Mouse (Mus musculus) forebrain, embryonic 12.5 days (tissue): ENCODE measurements around the gene Fam110a. TPM values are rescaled to one million over a fixed set of nuclear protein-coding genes. Genes with fewer than 3 reads are reported as not detected.

ENCODE experiments used
- ATAC-seq: fragments of 200-750 bp; cut with Nextera tagmentation; 2 replicates; pipeline ENCODE4 v1.8.0; 2017; ENCODE audit warnings: moderate TSS enrichment; ENCODE audit not compliant: low FRiP score
- H3K27ac ChIP-seq: fragments of 300-500 bp; sonication (generic); 2 replicates; pipeline ENCODE4 v1.5.1; 2016; ENCODE audit warnings: mild to moderate bottlenecking
- H3K27me3 ChIP-seq: fragments of 300-500 bp; sonication (generic); 2 replicates; pipeline ENCODE4 v1.6.1; 2016; ENCODE audit warnings: mild to moderate bottlenecking
- H3K36me3 ChIP-seq: fragments of 300-500 bp; sonication (generic); replicated peaks from 2 replicates; pipeline ENCODE4 v1.6.1; 2016; ENCODE audit warnings: mild to moderate bottlenecking
- H3K4me1 ChIP-seq: fragments of 300-500 bp; sonication (generic); 2 replicates; pipeline ENCODE4 v1.6.1; 2016
- H3K4me2 ChIP-seq: fragments of 300-500 bp; sonication (generic); 2 replicates; pipeline ENCODE4 v1.6.1; 2016; ENCODE audit warnings: mild to moderate bottlenecking, moderate library complexity
- H3K4me3 ChIP-seq: fragments of 300-500 bp; sonication (generic); replicated peaks from 2 replicates; pipeline ENCODE4 v1.5.1; 2016; ENCODE audit warnings: mild to moderate bottlenecking
- H3K9ac ChIP-seq: fragments of 300-500 bp; sonication (generic); 2 replicates; pipeline ENCODE4 v1.6.1; 2016; ENCODE audit warnings: mild to moderate bottlenecking
- H3K9me3 ChIP-seq: fragments of 300-500 bp; sonication (generic); 2 replicates; pipeline ENCODE4 v1.6.1; 2016
- WGBS: fragments of 180-500 bp; shearing (Covaris S2); methylation state at CpG from one replicate; pipeline ENCODE4 v1.1.7; 2016; 5-methylcytosine and 5-hydroxymethylcytosine counted together
- polyA plus RNA-seq: library from polyadenylated mRNA; unstranded; fragments of >200 nt; fragmentation: Nextera tagmentation; extraction: Ambion mirVana; gene quantifications from 2 replicates; pipeline ENCODE4 v1.2.1, GENCODE M21; 2016

The Fam110a gene
- polyA plus RNA-seq, 1 experiment from 2014 or later, result 90.2 TPM

GRCm38 (mm10) chr2:151994350-151995122, 14.5 kb upstream of the Fam110a start:
- H3K4me1 ChIP-seq, result peaks cover 17% of the 10 kb centered on the region
- peak overlapping the region; percentile 33; the same call in 1 of the 2 replicates for H3K9ac ChIP-seq
- no peaks in the 10 kb centered on the region for H3K9me3 ChIP-seq
- no peaks in the 10 kb centered on the region for H3K36me3 ChIP-seq
- 5% methylated on average over 22 of the region's 22 CpGs for WGBS
- H3K4me2 ChIP-seq, result peak overlapping the region; percentile 43
- no peak overlapping the region for H3K27ac ChIP-seq
- ATAC-seq, result 0 out of 2 replicates have a peak, but pooled peaks have one; percentile 25
- H3K4me3 ChIP-seq, result no peak overlapping the region
- H3K27me3 ChIP-seq, result peaks cover 54% of the 10 kb centered on the region

- Histone ChIP-seq H3K27me3 (peaks cover 25% of the 10 kb centered on the region), H3K4me2 (no peak overlapping the region), H3K4me3 (no peak overlapping the region), H3K27ac (peak overlapping the region; percentile 54), H3K9me3 (no peaks in the 10 kb centered on the region), H3K4me1 (peaks cover 17% of the 10 kb centered on the region), H3K36me3 (no peaks in the 10 kb centered on the region), H3K9ac (no peak overlapping the region)
- ATAC-seq, result peak; percentile 37; the same call in 1 of the 2 replicates
- 55% methylated on average over 5 of the region's 5 CpGs for WGBS
Observed at GRCm38 (mm10) chr2:151991446-151991845, 11.4 kb upstream of the Fam110a start.

GRCm38 (mm10) chr2:151990985-151991394, 11.0 kb upstream of the Fam110a start:
- H3K4me2 ChIP-seq, result no peak overlapping the region
- peaks cover 17% of the 10 kb centered on the region for H3K4me1 ChIP-seq
- no peak overlapping the region for H3K4me3 ChIP-seq
- H3K9ac ChIP-seq, result no peak overlapping the region
- peaks cover 20% of the 10 kb centered on the region for H3K27me3 ChIP-seq
- peak; percentile 55 for ATAC-seq
- H3K27ac ChIP-seq, result peak overlapping the region; percentile 54
- no peaks in the 10 kb centered on the region for H3K36me3 ChIP-seq
- no peaks in the 10 kb centered on the region for H3K9me3 ChIP-seq
- WGBS, result 16% methylated on average over 1 of the region's 1 CpGs

GRCm38 (mm10) chr2:151988978-151989377, 9.0 kb upstream of the Fam110a start:
- H3K9ac ChIP-seq, result no peak overlapping the region
- H3K4me2 ChIP-seq, result no peak overlapping the region
- peaks cover 7% of the 10 kb centered on the region for H3K4me1 ChIP-seq
- no peak for ATAC-seq
- H3K4me3 ChIP-seq, result no peak overlapping the region
- no peaks in the 10 kb centered on the region for H3K9me3 ChIP-seq
- no peak overlapping the region for H3K27ac ChIP-seq
- no peaks in the 10 kb centered on the region for H3K36me3 ChIP-seq
- 60% methylated on average over 2 of the region's 2 CpGs for whole genome bisulfite sequencing
- peaks cover 5% of the 10 kb centered on the region for H3K27me3 ChIP-seq

- no peaks in the 10 kb centered on the region for H3K9me3 ChIP-seq
- no peaks in the 10 kb centered on the region for H3K27me3 ChIP-seq
- ATAC-seq, result no peak
- no peak overlapping the region for H3K4me3 ChIP-seq
- no peak overlapping the region for H3K9ac ChIP-seq
- no peak overlapping the region for H3K4me2 ChIP-seq
- no peaks in the 10 kb centered on the region for H3K36me3 ChIP-seq
- no peak overlapping the region for H3K27ac ChIP-seq
- peaks cover 7% of the 10 kb centered on the region for H3K4me1 ChIP-seq
- WGBS, result 88% methylated on average over 8 of the region's 8 CpGs
Observed at GRCm38 (mm10) chr2:151986958-151987357, 6.9 kb upstream of the Fam110a start.

GRCm38 (mm10) chr2:151985426-151986172, 5.6 kb upstream of the Fam110a start:
- H3K9ac ChIP-seq, result no peak overlapping the region
- no peak for ATAC-seq
- 75% methylated on average over 7 of the region's 7 CpGs for WGBS

GRCm38 (mm10) chr2:151984019-151984418, 4.0 kb upstream of the Fam110a start:
- Histone ChIP-seq H3K4me1 (peaks cover 13% of the 10 kb centered on the region), H3K27me3 (no peaks in the 10 kb centered on the region), H3K27ac (no peak overlapping the region), H3K9ac (no peak overlapping the region), H3K9me3 (no peaks in the 10 kb centered on the region), H3K36me3 (no peaks in the 10 kb centered on the region), H3K4me2 (no peak overlapping the region), H3K4me3 (no peak overlapping the region)
- WGBS, result 68% methylated on average over 9 of the region's 9 CpGs
- ATAC-seq, result no peak

More at GRCm38 (mm10) chr2:151985426-151986172, 5.6 kb upstream of the Fam110a start:
- Histone ChIP-seq H3K27me3 (no peaks in the 10 kb centered on the region), H3K27ac (no peak overlapping the region), H3K36me3 (no peaks in the 10 kb centered on the region), H3K4me3 (no peak overlapping the region), H3K9me3 (no peaks in the 10 kb centered on the region), H3K4me1 (peaks cover 2% of the 10 kb centered on the region), H3K4me2 (no peak overlapping the region)

GRCm38 (mm10) chr2:151982476-151982875, 2.5 kb upstream of the Fam110a start:
- Histone ChIP-seq H3K4me3 (no peak overlapping the region), H3K36me3 (no peaks in the 10 kb centered on the region), H3K9me3 (no peaks in the 10 kb centered on the region), H3K27me3 (no peaks in the 10 kb centered on the region), H3K9ac (no peak overlapping the region), H3K27ac (no peak overlapping the region), H3K4me2 (no peak overlapping the region), H3K4me1 (peaks cover 28% of the 10 kb centered on the region)
- ATAC-seq, result no peak

- ATAC-seq, result no peak
- Histone ChIP-seq H3K9ac (no peak overlapping the region), H3K4me1 (peaks cover 41% of the 10 kb centered on the region), H3K4me3 (no peak overlapping the region), H3K36me3 (0 out of 2 replicates have a peak, but pooled peaks cover 10% of the 10 kb centered on the region), H3K27me3 (no peaks in the 10 kb centered on the region), H3K4me2 (no peak overlapping the region), H3K9me3 (no peaks in the 10 kb centered on the region), H3K27ac (no peak overlapping the region)
- 87% methylated on average over 6 of the region's 6 CpGs for WGBS
Observed at GRCm38 (mm10) chr2:151981268-151981667, 1.2 kb upstream of the Fam110a start.

GRCm38 (mm10) chr2:151980355-151980693, 305 bp upstream of the Fam110a start:
- Histone ChIP-seq H3K9me3 (no peaks in the 10 kb centered on the region), H3K36me3 (0 out of 2 replicates have a peak, but pooled peaks cover 11% of the 10 kb centered on the region), H3K9ac (peak overlapping the region; percentile 85; the same call in 1 of the 2 replicates), H3K27ac (peak overlapping the region; percentile 81), H3K27me3 (no peaks in the 10 kb centered on the region), H3K4me1 (peaks cover 48% of the 10 kb centered on the region), H3K4me3 (peak overlapping the region; percentile 80), H3K4me2 (peak overlapping the region; percentile 84)
- ATAC-seq, result peak; percentile 59
- 20% methylated on average over 3 of the region's 3 CpGs for WGBS

- Histone ChIP-seq H3K4me2 (peak overlapping the region; percentile 84), H3K27ac (no peak overlapping the region), H3K4me3 (peak overlapping the region; percentile 80), H3K9ac (peak overlapping the region; percentile 85; the same call in 1 of the 2 replicates), H3K4me1 (peaks cover 63% of the 10 kb centered on the region), H3K27me3 (no peaks in the 10 kb centered on the region), H3K9me3 (no peaks in the 10 kb centered on the region), H3K36me3 (0 out of 2 replicates have a peak, but pooled peaks cover 11% of the 10 kb centered on the region)
- 72% methylated on average over 6 of the region's 6 CpGs for WGBS
- ATAC-seq, result no peak
Observed at GRCm38 (mm10) chr2:151978494-151978893, 1.5 kb downstream of the Fam110a start.

- 87% methylated on average over 4 of the region's 4 CpGs for WGBS
- Histone ChIP-seq H3K36me3 (0 out of 2 replicates have a peak, but pooled peaks cover 11% of the 10 kb centered on the region), H3K9ac (0 out of 2 replicates have a peak overlapping the region, but pooled peaks have one; percentile 8), H3K4me1 (peaks cover 69% of the 10 kb centered on the region), H3K9me3 (no peaks in the 10 kb centered on the region), H3K27ac (no peak overlapping the region), H3K4me3 (no peak overlapping the region), H3K4me2 (peak overlapping the region; percentile 84), H3K27me3 (no peaks in the 10 kb centered on the region)
- no peak for ATAC-seq
Observed at GRCm38 (mm10) chr2:151977689-151978440, 2.2 kb downstream of the Fam110a start.
